Mouse (Mus musculus) c-Kit-negative CD71-positive TER-119-positive erythroid progenitor cells, embryonic 14.5 days (primary cell): ENCODE data around the gene Cdk8.

ENCODE experiments used
- DNase-seq: peaks from one replicate; pipeline ENCODE4 v3.0.0-alpha.2; 2013; ENCODE audit warnings: low read depth, low spot score

Gene Cdk8

DNA sequence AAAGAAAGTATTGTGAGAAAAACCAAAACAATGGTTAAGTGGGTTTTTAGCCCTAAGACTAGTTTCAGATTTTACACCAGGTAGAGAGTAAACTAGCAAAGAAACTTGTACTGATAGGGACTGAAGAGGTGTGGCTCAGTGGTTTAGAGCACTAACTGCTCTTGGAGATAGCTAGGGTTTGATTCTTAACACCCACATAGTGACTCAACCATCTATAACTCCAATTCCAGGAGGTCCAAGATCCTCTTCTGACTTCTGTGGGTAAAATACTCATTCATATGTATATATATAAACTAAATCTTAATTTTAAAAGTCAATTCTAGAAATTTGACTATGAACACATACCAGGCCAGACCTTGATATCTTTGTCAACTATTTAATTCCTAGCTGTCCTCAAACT is 49.0 kb downstream of the Cdk8 start:
- DNase-seq = no peak

GRCm38 (mm10) chr5:146281241-146281818 is 50.3 kb downstream of the Cdk8 start:
- no peak for DNase-seq

- DNase-seq = no peak
Observed at GRCm38 (mm10) chr5:146281884-146282579, 51.0 kb downstream of the Cdk8 start.

- DNase-seq = no peak
Observed at GRCm38 (mm10) chr5:146283899-146284298, 52.9 kb downstream of the Cdk8 start.

- DNase-seq = no peak
Observed at GRCm38 (mm10) chr5:146287416-146287815, 56.4 kb downstream of the Cdk8 start.

DNA sequence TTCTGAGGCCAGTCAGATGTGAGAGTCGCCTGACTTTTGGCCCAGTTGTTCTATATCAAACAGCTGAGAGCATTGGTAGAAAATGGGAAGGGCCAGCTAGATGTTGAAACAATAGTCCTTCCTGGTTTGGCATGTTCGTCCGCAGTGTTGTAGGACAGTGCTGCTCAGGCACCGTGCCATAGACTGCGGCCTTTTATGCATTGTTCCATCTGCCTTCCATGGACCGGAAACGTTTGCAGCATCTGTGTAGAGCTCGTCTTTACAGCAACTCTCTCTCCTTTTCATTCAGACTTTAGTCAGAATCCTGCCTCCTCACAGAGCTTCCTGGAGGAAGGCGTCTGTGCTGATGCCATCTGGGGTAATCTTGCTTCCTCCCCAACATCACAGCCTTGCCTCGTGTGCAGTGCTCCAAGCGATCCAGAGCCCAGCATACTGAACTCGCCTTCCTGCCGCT is 57.0 kb downstream of the Cdk8 start:
- no peak for DNase-seq

- no peak for DNase-seq
Observed at GRCm38 (mm10) chr5:146289921-146290320, 58.9 kb downstream of the Cdk8 start.

DNA sequence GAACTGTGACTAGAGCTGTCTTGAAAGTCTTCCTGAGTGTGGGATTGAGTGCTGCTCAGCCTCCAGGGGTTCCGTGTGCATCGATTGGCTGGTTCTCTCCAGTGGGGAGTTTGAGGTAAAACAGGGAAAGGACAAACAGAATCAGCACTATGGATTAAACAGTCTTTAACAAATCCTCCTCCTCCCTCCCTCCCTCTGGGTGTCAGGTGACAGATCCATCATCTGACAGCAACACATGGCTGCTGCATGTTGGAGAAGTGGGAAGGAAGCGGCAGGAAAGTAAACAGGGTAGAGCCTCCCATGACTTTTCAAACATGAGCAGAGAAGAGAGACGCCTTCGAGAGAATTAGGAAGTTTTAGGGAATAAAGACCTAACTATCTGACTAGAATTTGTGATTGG is 59.4 kb downstream of the Cdk8 start:
- no peak for DNase-seq

DNA sequence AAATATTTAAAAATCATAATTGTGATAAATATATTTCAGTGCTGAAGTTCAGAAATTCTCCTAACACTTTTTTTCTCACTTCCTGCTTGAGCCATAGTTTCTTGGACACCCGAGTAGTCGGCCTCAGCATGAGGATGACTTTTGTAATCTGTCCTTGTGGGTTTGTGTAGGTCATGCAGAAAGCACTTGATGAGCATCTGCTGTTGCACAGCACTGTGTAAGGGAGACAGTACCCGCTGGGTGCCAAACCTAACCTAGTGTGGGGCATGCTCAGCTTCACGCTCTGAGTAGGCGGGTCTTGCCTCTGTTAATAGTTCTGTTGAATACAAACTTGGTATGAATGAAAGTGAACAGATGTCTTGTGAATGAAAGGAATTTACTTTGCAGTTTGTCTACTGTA is 60.5 kb downstream of the Cdk8 start:
- DNase-seq = no peak

DNA sequence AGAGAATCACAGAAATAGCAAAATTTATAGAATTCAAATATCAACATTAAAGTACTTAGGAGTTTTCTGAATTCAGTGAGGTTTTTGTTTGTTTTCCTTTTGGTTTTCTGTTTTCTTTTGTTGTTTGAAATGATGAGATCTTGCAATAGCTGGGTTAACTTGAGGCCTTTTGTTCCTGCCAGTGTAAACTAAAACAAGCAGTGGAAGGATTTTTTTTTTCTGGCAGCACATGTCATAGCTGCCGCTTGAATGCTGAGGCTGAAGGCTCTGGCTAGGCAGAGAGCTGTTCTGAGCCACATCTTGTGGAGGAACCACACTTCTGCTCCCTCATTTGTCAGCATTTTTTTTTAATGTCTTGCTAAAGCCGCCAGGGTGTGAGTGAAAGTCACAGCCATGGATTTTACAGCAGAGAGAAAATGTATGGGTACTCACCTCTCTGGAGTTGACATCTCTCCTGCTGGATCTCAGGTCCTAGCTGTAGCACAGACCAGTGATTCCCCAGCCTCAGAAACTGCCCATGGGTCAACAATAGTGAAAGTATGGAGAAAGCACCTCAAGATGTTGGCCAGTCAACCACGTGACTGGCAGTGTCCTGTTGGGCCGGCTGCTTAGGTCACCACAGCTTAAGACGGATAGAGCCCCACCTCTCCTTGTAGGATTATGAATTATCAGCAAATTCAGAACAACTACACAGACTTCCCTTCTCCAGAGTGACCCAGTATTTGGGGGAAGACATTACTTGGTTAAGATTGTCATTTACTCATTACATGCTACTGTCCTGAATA is 62.1 kb downstream of the Cdk8 start:
- no peak for DNase-seq

- no peak for DNase-seq
Observed at GRCm38 (mm10) chr5:146293919-146294700, 63.1 kb downstream of the Cdk8 start.

DNA sequence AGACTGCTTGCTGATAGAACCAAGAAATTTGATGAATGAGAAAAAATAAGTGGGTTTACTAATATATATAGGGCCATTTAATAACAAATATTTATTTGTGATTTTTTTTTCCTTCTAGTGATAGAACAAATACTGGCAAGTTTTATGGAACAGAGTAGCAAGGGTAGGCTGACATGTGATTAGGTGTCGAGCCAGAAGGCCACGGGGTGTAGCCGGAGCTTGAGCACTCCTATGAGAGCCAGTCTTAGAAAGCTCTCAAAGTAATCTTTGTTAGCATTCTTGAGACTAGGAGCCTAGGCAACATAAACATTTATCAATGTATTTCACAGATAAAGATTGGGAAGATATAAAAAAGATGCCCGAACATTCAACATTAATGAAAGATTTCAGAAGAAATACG is 63.8 kb downstream of the Cdk8 start:
- no peak for DNase-seq

GRCm38 (mm10) chr5:146298807-146299519 is 67.9 kb downstream of the Cdk8 start:
- DNase-seq = no peak

GRCm38 (mm10) chr5:146299520-146299870 is 68.5 kb downstream of the Cdk8 start:
- DNase-seq = no peak

- peak; percentile 65 for DNase-seq
Observed at GRCm38 (mm10) chr5:146303470-146303869, 72.4 kb downstream of the Cdk8 start.

DNA sequence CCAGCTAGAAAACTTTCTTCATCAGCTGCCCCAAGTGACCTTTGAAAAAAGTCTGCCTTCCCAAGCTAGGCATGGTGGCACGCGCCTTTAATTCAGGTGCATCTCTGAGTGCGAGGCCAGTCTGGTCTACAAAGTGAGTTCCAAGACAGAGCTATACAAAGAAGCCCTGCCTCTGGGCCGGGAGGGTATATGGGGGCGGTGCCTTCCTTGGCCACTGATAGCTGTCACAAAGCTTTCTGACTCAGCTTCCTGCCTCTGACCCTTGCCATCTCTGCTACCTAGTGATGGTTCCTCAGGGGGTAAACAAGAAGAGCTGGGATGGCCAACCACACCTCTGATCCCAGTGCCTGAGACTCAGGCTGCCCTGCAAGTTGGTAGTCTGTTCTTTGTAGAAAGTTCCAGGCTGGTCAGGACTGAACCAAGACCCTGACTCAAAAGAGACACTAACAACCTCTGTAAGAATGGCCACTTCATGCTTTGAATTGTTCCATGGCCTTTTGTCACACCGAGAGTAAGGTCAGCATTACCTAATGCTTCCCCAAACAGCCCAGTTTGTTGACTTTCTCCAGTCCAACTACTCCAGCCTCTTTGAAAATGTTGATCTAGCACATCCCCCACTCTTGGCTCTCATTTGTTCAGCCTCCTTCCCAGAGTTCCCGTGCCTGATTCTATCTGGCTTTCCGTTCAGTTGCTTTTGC is 76.2 kb downstream of the Cdk8 start:
- DNase-seq = no peak

- peak; percentile 60 for DNase-seq
Observed at GRCm38 (mm10) chr5:146307744-146308096, 76.7 kb downstream of the Cdk8 start.

- DNase-seq = no peak
Observed at GRCm38 (mm10) chr5:146314538-146314937, 83.5 kb downstream of the Cdk8 start.

DNA sequence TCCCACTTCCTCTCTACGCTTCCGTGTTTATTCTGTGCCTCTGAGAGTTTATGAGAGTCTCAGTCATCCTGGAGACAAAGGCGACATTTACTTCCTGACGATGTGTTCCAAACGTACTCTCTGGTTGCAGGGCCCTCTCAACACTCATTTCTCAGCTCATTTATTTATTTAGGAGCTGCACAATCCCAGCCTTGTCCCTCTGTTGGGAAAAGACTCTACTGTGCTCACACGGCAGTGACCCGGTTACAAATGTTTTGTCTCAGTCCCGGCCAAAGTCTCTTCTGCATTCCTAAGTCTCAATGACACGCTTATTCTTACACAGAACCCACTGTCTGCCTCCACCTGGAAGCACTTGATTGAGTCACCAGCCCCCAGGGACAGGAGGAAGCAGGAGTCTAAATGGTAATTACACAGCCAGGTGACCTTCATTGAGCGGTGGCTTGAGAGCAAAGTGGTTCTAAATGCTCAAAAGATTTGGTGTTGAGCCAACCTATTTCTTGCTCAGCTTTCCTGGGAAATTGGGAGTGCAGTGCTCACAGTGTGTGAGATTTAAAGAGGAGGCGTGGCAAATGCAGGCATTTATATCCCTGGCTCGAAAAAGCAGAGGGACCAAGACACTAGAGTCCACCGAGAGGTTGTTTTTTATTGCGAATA is 84.4 kb downstream of the Cdk8 start:
- DNase-seq = no peak

DNA sequence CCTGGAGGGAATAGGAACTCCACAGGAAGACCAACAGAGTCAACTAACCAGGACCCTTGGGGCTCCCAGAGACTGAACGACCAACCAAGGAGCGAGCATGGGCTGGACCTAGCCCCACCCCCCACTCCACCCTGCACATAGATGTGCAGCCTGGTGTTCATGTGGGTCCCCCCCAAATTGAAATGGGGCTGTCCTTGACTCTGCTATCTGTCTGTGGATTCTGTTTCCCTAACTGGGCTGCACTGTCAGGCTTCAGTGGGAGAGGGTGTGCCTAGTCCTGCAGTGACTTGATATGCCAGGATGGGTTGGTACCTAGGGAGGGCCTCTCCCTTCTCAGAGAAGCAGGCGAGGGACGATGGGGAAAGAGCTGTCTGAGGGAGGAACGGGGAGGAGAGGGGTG is 85.3 kb downstream of the Cdk8 start:
- peak; percentile 85 for DNase-seq
